Mouse (Mus musculus) stomach, embryonic 14.5 days (tissue): ENCODE data around the gene Gna13. TPM values are rescaled to one million over a fixed set of nuclear protein-coding genes. Genes with fewer than 3 reads are reported as not detected.
A peak's percentile ranks its signal among the peaks of the same experiment; 100 is the strongest.

Experiments
- ATAC-seq: fragments of 200-750 bp; cut with Nextera tagmentation; 2 replicates; pipeline ENCODE4 v1.8.0; 2017; ENCODE audit warnings: low read depth, moderate TSS enrichment; ENCODE audit not compliant: insufficient number of reproducible peaks, insufficient read depth, low FRiP score
- H3K27ac ChIP-seq: fragments of 300-500 bp; sonication (generic); 2 replicates; pipeline ENCODE4 v1.5.1; 2014; ENCODE audit warnings: mild to moderate bottlenecking, low read length, moderate library complexity, mixed read lengths
- H3K27me3 ChIP-seq: fragments of 300-500 bp; sonication (generic); 2 replicates; pipeline ENCODE4 v1.6.1; 2014; ENCODE audit warnings: low read length, control low read depth, mixed read lengths; ENCODE audit not compliant: control insufficient read depth, insufficient read depth
- H3K36me3 ChIP-seq: fragments of 300-500 bp; sonication (generic); 2 replicates; pipeline ENCODE4 v1.6.1; 2014; ENCODE audit warnings: mild to moderate bottlenecking, control low read depth, low read length, moderate library complexity, mixed read lengths; ENCODE audit not compliant: control insufficient read depth, insufficient read depth
- H3K4me1 ChIP-seq: fragments of 300-500 bp; sonication (generic); 2 replicates; pipeline ENCODE4 v1.6.1; 2014; ENCODE audit warnings: low read length, control low read depth, mixed read lengths; ENCODE audit not compliant: control insufficient read depth, insufficient read depth
- H3K4me2 ChIP-seq: fragments of 300-500 bp; sonication (generic); replicated peaks from 2 replicates; pipeline ENCODE4 v1.6.1; 2014; ENCODE audit warnings: low read depth, low read length, control low read depth
- H3K4me3 ChIP-seq: fragments of 300-500 bp; sonication (generic); 2 replicates; pipeline ENCODE4 v1.5.1; 2014; ENCODE audit warnings: low read depth, low read length, control low read depth
- H3K9ac ChIP-seq: fragments of 300-500 bp; sonication (generic); replicated peaks from 2 replicates; pipeline ENCODE4 v1.6.1; 2014; ENCODE audit warnings: low read depth, mild to moderate bottlenecking, control low read depth, low read length, moderate library complexity, mixed read lengths
- H3K9me3 ChIP-seq: fragments of 300-500 bp; sonication (generic); 2 replicates; pipeline ENCODE4 v1.6.1; 2016; ENCODE audit warnings: low read depth, low read length, control low read depth; ENCODE audit not compliant: control insufficient read depth
- WGBS: fragments of 180-500 bp; shearing (Covaris S2); extraction: QIAGEN DNeasy Blood & Tissue Kit; methylation state at CpG from one replicate; pipeline ENCODE4 v1.1.7; 2014; 5-methylcytosine and 5-hydroxymethylcytosine counted together
- polyA plus RNA-seq: library from polyadenylated mRNA; unstranded; fragments of >200 nt; fragmentation: Nextera tagmentation; extraction: Ambion mirVana; gene quantifications from 2 replicates; pipeline ENCODE4 v1.2.1, GENCODE M21; 2014

Gna13 gene
- polyA plus RNA-seq, 1 experiment from 2014 or later, result 34.0 TPM

- Histone ChIP-seq H3K27ac (no peak overlapping the region), H3K4me2 (no peak overlapping the region), H3K9me3 (no peaks in the 10 kb centered on the region), H3K9ac (no peak overlapping the region), H3K4me1 (no peaks in the 10 kb centered on the region), H3K36me3 (peaks cover 16% of the 10 kb centered on the region; the same call in 1 of the 2 replicates), H3K27me3 (no peaks in the 10 kb centered on the region), H3K4me3 (no peak overlapping the region)
- ATAC-seq, result no peak
- 68% methylated on average over 3 of the region's 3 CpGs for WGBS
Measured at GRCm38 (mm10) chr11:109441119-109441518, 78.5 kb downstream of the Gna13 start.

- ATAC-seq, result no peak
Measured at GRCm38 (mm10) chr11:109442166-109442730, 79.6 kb downstream of the Gna13 start.

GRCm38 (mm10) chr11:109443468-109444263 lies 81.0 kb downstream of the Gna13 start:
- no peak overlapping the region for H3K9ac ChIP-seq
- no peaks in the 10 kb centered on the region for H3K4me1 ChIP-seq
- H3K27me3 ChIP-seq, result no peaks in the 10 kb centered on the region
- no peak overlapping the region for H3K4me2 ChIP-seq
- 90% methylated on average over 8 of the region's 8 CpGs for whole genome bisulfite sequencing
- no peaks in the 10 kb centered on the region for H3K9me3 ChIP-seq
- H3K36me3 ChIP-seq, result no peaks in the 10 kb centered on the region
- ATAC-seq, result no peak
- no peak overlapping the region for H3K27ac ChIP-seq
- no peak overlapping the region for H3K4me3 ChIP-seq

More at GRCm38 (mm10) chr11:109442166-109442730, 79.6 kb downstream of the Gna13 start:
- H3K9ac ChIP-seq, result no peak overlapping the region
- 18% methylated on average over 5 of the region's 5 CpGs for WGBS
- H3K36me3 ChIP-seq, result peaks cover 6% of the 10 kb centered on the region; the same call in 1 of the 2 replicates
- no peak overlapping the region for H3K4me3 ChIP-seq
- no peak overlapping the region for H3K4me2 ChIP-seq
- H3K27me3 ChIP-seq, result no peaks in the 10 kb centered on the region
- H3K27ac ChIP-seq, result no peak overlapping the region
- no peaks in the 10 kb centered on the region for H3K4me1 ChIP-seq
- H3K9me3 ChIP-seq, result no peaks in the 10 kb centered on the region

DNA sequence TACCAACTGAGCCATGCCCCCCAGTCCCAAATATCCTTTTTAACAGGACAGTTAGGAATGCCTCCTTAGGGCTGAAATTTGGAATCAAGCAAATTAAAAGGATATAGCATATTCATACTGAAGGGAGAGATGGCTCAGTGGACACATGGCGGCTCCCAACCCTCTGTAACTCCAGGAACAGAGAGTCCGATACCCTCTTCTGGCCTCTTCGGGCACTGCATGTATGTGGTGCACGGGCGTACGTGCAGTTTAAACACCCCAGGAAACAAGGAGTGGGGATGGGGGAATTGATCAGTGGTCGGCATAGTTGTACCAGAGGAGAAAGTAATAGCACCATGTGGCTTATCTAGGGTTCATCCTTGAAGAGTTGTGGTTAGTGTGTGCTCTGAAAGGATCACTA lies 82.0 kb downstream of the Gna13 start:
- no peaks in the 10 kb centered on the region for H3K36me3 ChIP-seq
- ATAC-seq, result no peak
- WGBS, result 55% methylated on average over 7 of the region's 7 CpGs
- H3K9me3 ChIP-seq, result no peaks in the 10 kb centered on the region
- no peaks in the 10 kb centered on the region for H3K27me3 ChIP-seq
- no peak overlapping the region for H3K4me3 ChIP-seq
- no peak overlapping the region for H3K4me2 ChIP-seq
- H3K4me1 ChIP-seq, result no peaks in the 10 kb centered on the region
- no peak overlapping the region for H3K27ac ChIP-seq
- no peak overlapping the region for H3K9ac ChIP-seq

- 50% methylated on average over 13 of the region's 13 CpGs for WGBS
- no peak overlapping the region for H3K4me3 ChIP-seq
- no peaks in the 10 kb centered on the region for H3K9me3 ChIP-seq
- H3K4me1 ChIP-seq, result no peaks in the 10 kb centered on the region
- no peak overlapping the region for H3K27ac ChIP-seq
- no peak overlapping the region for H3K9ac ChIP-seq
- ATAC-seq, result 0 out of 2 replicates have a peak, but pooled peaks have one; percentile 53
- no peaks in the 10 kb centered on the region for H3K27me3 ChIP-seq
- H3K4me2 ChIP-seq, result no peak overlapping the region
- H3K36me3 ChIP-seq, result no peaks in the 10 kb centered on the region
Measured at GRCm38 (mm10) chr11:109445438-109446035, 82.9 kb downstream of the Gna13 start.

Other genes starting within 250 kb of the Gna13 start
- gene E030025P04Rik, start 218.5 kb upstream of the Gna13 start, polyA plus RNA-seq, result not detected in 2 replicates
- gene Rgs9, start 64.7 kb upstream of the Gna13 start, polyA plus RNA-seq, result 1.4 and 2.2 TPM in 2 replicates
- not detected in 2 replicates for gene 9930022D16Rik, start 51.1 kb downstream of the Gna13 start, polyA plus RNA-seq
- gene Amz2, start 63.1 kb downstream of the Gna13 start, polyA plus RNA-seq, result 42.8 and 46.6 TPM in 2 replicates
- 3.5 TPM in 2 replicates for gene Arsg, start 110.5 kb downstream of the Gna13 start, polyA plus RNA-seq
- 4.4 and 6.7 TPM in 2 replicates for gene Slc16a6, start 110.8 kb downstream of the Gna13 start, polyA plus RNA-seq
- 21.3 and 25.0 TPM in 2 replicates for gene Wipi1, start 249.1 kb downstream of the Gna13 start, polyA plus RNA-seq